Mouse (Mus musculus) ovary, postnatal 36 days (tissue): ENCODE measurements around the gene Ly6g5b.

Experiments used
- DNase-seq: peaks from one replicate; pipeline ENCODE4 v3.0.0; 2022; ENCODE audit warnings: low spot score, mixed read lengths

The Ly6g5b gene

DNA sequence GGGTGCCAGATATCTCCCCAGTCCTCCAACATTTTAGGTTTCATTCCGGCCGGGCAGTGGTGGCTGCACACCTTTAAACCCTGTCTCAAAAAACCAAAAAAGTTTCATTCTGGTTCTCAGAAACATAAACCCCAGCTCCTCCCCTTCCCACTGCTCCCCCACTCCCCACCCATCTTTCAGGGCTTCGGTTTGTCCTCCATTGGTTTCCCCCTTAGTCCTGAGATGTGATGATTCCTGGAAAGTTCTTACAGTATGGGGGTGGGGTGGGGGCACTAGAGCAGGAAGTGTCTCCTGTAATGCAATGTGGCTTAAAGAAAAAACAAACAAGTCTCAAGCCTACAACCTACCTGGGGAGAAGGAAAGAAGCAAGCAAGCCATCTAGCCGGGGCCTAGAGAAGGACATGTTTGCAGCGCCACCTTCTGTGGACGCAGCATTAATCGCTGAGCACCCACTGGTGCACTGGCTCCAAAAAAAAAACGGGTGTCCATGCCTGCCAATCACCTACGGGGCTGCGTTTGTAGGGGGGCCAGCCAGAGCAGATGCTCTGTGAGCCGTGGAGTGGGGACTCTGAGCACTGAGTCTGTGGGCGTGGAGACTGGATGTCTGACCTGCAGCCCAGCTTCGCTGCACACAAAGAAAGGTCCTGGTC lies 9.4 kb downstream of the Ly6g5b start:
- peak; percentile 50 for DNase-seq

GRCm38 (mm10) chr17:35104754-35105153 lies 10.5 kb downstream of the Ly6g5b start:
- no peak for DNase-seq

- DNase-seq, result no peak
Measured at GRCm38 (mm10) chr17:35104079-35104478, 11.1 kb downstream of the Ly6g5b start.

DNA sequence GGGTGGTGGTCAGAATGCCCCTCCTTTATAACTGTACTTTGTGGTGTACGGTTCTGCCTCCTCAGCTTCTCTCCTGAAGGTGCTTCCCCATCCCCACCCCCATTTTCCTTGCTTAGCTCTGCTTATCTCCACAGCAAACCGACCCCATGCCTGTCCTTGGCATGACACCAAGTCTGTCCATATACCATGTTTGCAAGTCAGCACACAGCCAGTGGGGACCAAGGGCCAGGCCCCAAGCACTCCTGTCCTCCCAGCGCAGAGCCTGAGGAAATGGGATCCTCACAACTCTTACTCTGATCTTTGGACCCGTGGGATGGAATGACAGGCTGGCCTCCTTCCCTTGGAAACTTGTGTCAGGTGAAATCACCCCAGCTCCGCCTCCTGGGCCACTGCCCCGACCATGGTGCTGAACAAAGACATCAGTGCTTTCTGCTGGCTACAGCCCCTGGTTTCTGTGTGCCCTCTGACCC lies 12.0 kb downstream of the Ly6g5b start:
- no peak for DNase-seq

DNA sequence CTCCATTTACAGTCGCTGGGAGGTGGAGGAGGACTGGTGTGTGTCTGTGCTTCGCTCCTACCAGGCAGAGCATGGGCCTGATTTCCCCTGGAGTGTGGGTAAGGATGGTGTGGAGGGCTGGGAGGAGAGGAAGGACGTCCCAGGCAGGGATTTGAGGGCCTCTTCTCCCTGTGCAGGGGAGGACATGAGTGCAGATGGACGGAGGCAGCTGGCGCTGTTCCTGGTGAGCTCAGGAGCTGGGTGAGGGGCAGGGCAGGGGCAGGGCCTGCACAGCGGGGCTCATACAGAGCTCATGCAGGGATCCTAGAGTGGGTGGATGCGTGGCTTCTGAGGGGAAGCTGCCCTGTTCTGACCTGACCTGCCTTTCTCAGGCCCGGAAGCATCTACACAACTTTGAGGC lies 12.9 kb downstream of the Ly6g5b start:
- DNase-seq, result no peak

- no peak for DNase-seq
Measured at GRCm38 (mm10) chr17:35101161-35101560, 14.1 kb downstream of the Ly6g5b start.

- no peak for DNase-seq
Measured at GRCm38 (mm10) chr17:35100196-35100765, 14.9 kb downstream of the Ly6g5b start.

GRCm38 (mm10) chr17:35097164-35097655 lies 18.0 kb downstream of the Ly6g5b start:
- DNase-seq, result no peak

DNA sequence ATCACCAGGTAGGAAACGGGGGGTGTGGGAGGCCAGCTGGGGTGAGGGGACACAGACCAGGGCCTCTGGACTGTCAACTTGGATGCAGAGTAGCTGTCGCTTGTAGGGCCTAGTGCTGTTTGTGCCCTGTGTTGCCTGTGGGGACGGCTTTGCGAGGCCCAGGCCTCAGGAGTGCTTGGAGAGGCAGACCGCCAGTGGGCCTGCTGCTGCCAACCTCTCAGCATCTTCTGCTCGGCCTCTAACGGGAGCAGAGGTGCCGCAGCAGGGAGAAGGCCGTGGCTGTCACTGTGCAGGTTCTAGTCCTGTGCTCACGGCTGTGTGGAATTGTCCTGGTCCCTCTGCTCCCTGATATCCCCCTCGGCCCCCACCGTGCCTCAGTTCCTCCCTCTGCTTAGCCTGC lies 18.6 kb downstream of the Ly6g5b start:
- no peak for DNase-seq

GRCm38 (mm10) chr17:35094475-35095365 lies 20.5 kb downstream of the Ly6g5b start:
- peak; percentile 42 for DNase-seq

- DNase-seq, result no peak
Measured at GRCm38 (mm10) chr17:35092403-35093198, 22.6 kb downstream of the Ly6g5b start.

DNA sequence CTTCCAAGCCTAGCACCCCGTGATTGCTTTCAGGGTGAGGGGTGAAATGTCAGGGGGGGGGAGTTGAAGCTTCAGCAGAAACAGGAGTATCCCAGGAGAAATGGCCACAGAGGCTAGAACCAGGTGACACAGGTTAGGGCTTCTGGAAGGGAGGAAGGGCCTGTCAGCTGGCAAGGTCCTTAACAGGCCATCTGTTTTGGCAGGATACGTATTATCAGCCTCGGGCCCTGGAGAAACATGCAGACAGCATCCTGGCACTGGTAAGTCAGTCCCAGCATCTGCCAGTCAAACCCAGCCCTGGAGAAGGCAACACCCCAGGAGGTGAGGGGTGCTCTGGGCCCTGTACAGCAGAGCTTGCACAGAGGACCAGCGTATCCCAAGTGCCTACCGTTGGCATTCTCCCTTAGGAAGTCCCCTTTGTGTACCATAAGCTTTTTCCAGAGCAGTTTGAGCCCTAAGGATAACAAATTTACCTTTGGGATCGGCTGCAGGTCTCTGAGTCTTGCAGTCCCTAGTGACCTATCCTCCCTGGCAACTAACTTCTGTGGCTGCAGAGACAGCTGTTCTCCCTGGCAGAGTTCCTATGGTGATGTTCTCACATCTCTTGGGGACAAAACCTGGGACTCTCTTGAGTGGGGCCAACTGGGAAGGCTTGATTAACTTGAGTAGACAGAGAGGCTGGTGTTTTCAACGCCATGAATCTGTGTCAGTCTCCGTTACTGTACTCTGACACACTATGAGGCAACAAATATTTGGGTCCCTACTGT lies 24.9 kb downstream of the Ly6g5b start:
- no peak for DNase-seq

GRCm38 (mm10) chr17:35088825-35089644 lies 26.2 kb downstream of the Ly6g5b start, which contains the start of gene Abhd16a:
TSS of gene Abhd16a (plus strand) at chr17:35089263.
- peak; percentile 91 for DNase-seq

DNA sequence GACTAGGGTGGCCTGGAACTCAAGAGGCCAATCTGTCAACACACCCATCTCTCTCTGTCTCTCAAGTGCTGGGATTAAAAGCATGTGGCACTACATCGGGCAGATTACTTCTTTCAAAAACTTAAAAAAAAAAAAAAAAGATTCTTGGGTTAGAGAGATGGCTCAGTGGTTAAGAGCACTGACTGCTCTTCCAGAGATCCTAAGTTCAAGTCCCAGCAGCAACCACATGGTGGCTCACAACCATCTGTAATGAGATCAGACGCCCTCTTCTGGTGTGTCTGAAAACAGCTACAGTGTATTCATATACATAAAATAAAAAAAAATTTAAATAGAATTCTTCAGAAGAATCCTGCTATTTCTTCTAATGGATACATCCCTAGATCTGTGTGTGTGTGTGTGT lies 27.1 kb downstream of the Ly6g5b start:
- DNase-seq, result no peak

GRCm38 (mm10) chr17:35085208-35085865 lies 29.9 kb downstream of the Ly6g5b start, which contains the start of gene Ly6g6f:
TSS of gene Ly6g6f (minus strand) at chr17:35085610.
- no peak for DNase-seq

- DNase-seq, result no peak
Measured at GRCm38 (mm10) chr17:35083929-35084497, 31.2 kb downstream of the Ly6g5b start.

DNA sequence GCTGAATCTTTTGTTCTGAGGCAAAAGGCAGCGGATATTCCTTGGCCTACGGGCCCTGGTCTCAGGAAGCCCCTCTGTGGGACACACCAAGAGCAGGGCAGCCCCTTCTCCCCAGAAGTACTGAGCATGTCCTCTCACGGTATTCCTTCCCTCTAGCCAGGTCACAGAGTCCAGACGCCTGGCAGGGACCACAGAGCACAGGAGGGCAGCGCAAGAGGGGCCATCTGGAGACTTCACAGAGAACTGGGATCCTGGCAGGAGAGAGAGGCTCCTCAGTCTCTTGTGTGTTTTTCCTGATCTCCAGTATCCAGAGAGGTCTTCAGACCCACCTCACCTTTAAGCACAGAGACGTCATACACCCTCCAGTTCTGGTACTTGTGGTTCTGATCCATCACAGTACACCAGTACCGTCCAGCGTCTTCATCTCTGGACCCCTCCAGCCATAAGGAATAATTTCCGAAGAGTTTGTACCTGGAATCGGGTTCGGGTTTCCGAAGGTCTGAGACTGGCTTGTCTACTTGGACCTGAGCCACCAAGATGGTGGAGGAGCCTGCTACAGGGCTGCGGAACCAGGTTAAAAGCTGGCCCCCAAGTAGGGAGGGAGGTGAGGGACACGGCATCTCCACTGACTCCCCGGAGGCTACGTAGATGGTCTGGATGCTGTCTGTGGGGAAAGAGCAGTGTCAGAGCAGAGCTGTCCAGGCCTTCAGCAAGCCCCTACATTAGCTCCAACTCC lies 32.2 kb downstream of the Ly6g5b start:
- no peak for DNase-seq

DNA sequence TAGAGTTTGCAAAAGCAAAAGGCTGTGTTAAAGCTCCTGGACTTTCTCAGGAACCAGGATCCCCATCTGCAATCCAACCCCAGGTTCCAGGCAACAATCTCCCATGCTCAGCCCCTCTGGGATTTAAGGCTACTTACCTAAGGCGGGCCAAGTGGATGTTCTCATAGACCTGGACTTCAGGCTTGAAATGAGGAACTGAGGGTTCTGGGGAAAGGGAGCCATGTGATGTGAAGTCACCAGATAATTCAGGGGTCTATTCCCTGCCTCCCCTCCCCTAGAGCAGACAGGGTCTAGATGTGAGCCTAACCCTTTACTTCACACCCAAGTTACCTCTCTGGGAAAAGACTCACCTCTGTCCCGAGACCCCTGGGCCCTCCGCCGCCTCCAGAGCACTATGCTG lies 34.5 kb downstream of the Ly6g5b start:
- no peak for DNase-seq
